Comparison of ENCODE assay signal across 11 mouse cellular contexts in genomic region chr13:95671108-95671897, GRCm38 (mm10). TPM values are rescaled to one million over a fixed set of nuclear protein-coding genes. Genes with fewer than 3 reads are reported as not detected.
DNase-seq lines count a peak whose midpoint lies in the region; ATAC-seq lines count a peak whose summit lies in the region.
"Had no signal": no experiment of that assay in that cellular context is flagged by ENCODE, and none has a peak within 500 bp of the region (broad histone marks: within the 10 kb centered on the region; RNA-seq: fewer than 3 reads in every experiment).

No protein-coding gene starts in this region.

- H3K4me3 ChIP-seq in lung, embryonic 16.5 days (ENCODE audit: low read length) = no peak overlapping the region
- H3K4me3 ChIP-seq in heart, embryonic 16.5 days (ENCODE audit: low read length) = no peak overlapping the region
- peak overlapping the region; percentile 83 for H3K4me3 ChIP-seq in megakaryocyte, embryonic 14.5 days (replicated peaks)

- H3K4me1 ChIP-seq in lung, embryonic 16.5 days (replicated peaks; ENCODE audit: control insufficient read depth, insufficient read depth, low read length) = no peaks in the 10 kb centered on the region
- H3K4me1 ChIP-seq in heart, embryonic 16.5 days (ENCODE audit: control insufficient read depth, insufficient read depth, low read length) = peaks cover 5% of the 10 kb centered on the region; the same call in 1 of the 2 replicates
- H3K4me1 ChIP-seq in megakaryocyte, embryonic 14.5 days = peaks cover 71% of the 10 kb centered on the region

- H3K9me3 ChIP-seq in lung, embryonic 16.5 days (ENCODE audit: control insufficient read depth, low read length) = no peaks in the 10 kb centered on the region
- no peaks in the 10 kb centered on the region for H3K9me3 ChIP-seq in heart, embryonic 16.5 days (replicated peaks; ENCODE audit: control insufficient read depth, low read length)
- peaks cover 13% of the 10 kb centered on the region for H3K9me3 ChIP-seq in megakaryocyte, embryonic 14.5 days

- peak; percentile 80 for ATAC-seq in lung, embryonic 16.5 days (ENCODE audit: low read depth)
- ATAC-seq in heart, embryonic 16.5 days (replicated peaks; ENCODE audit: extremely low read depth, insufficient read depth, low FRiP score) = peak; percentile 69

- H3K27ac ChIP-seq in lung, embryonic 16.5 days (ENCODE audit: low read length) = no peak overlapping the region
- peak overlapping the region; percentile 31 for H3K27ac ChIP-seq in heart, embryonic 16.5 days (ENCODE audit: low read length)
- H3K27ac ChIP-seq: hindbrain, embryonic 14.5 days had no signal

- H3K36me3 ChIP-seq in lung, embryonic 16.5 days (ENCODE audit: control insufficient read depth, insufficient read depth, low read length) = 0 out of 2 replicates have a peak, but pooled peaks cover 2% of the 10 kb centered on the region
- no peaks in the 10 kb centered on the region; the same call in 1 of the 2 replicates for H3K36me3 ChIP-seq in heart, embryonic 16.5 days (ENCODE audit: control insufficient read depth, insufficient read depth)
- peaks cover 63% of the 10 kb centered on the region for H3K36me3 ChIP-seq in megakaryocyte, embryonic 14.5 days (replicated peaks; ENCODE audit: low read length)

- peak; percentile 35 for DNase-seq in embryo, embryonic 10 days (ENCODE audit: low spot score)
- no peak for DNase-seq in embryo, embryonic 10.5 days (ENCODE audit: low spot score)
- DNase-seq in lung, postnatal 36 days = no peak
- no peak for DNase-seq in cerebellum, adult 11-12 months
- DNase-seq in right cerebral cortex, postnatal 4 days = no peak
- DNase-seq: kidney, postnatal 25 days had no signal

- 55% methylated on average over 9 of the region's 9 CpGs for WGBS in lung, embryonic 16.5 days
- WGBS in heart, embryonic 16.5 days = 40% methylated on average over 9 of the region's 9 CpGs

- no peak overlapping the region for H3K9ac ChIP-seq in lung, embryonic 16.5 days (ENCODE audit: low read length)
- no peak overlapping the region for H3K9ac ChIP-seq in heart, embryonic 16.5 days (ENCODE audit: low read length)
- H3K9ac ChIP-seq: hindbrain, embryonic 14.5 days had no signal

- no peaks in the 10 kb centered on the region for H3K27me3 ChIP-seq in lung, embryonic 16.5 days (ENCODE audit: control insufficient read depth, insufficient read depth, low read depth, low read length)
- no peaks in the 10 kb centered on the region for H3K27me3 ChIP-seq in heart, embryonic 16.5 days (ENCODE audit: control insufficient read depth, insufficient read depth, low read length)
- no peaks in the 10 kb centered on the region for H3K27me3 ChIP-seq in megakaryocyte, embryonic 14.5 days (replicated peaks)

- no peak overlapping the region for H3K4me2 ChIP-seq in lung, embryonic 16.5 days (ENCODE audit: low read depth, low read length)
- no peak overlapping the region for H3K4me2 ChIP-seq in heart, embryonic 16.5 days (ENCODE audit: low read depth, low read length)
- H3K4me2 ChIP-seq: hindbrain, embryonic 14.5 days; midbrain, embryonic 11.5 days had no signal

RNA-seq across cellular contexts. Expression of gene F2rl2, which starts 25.4 kb away (rescaled TPM):
- polyA plus RNA-seq in lung, embryonic 16.5 days (2015; fragmentation: Nextera tagmentation; extraction: Ambion mirVana) = 0.54 and 0.64 TPM in 2 replicates
- 0.37 and 0.72 TPM in 2 replicates for polyA plus RNA-seq in heart, embryonic 16.5 days (2015; fragmentation: Nextera tagmentation; extraction: Ambion mirVana)
- 8.9 and 20.6 TPM in 2 replicates for polyA plus RNA-seq in megakaryocyte, embryonic 14.5 days (2012; ENCODE audit: insufficient read depth, low replicate concordance)

RNA-seq across cellular contexts. Expression of gene F2r, which starts 53.0 kb away (rescaled TPM):
- 123 and 124 TPM in 2 replicates for polyA plus RNA-seq in lung, embryonic 16.5 days (2015; fragmentation: Nextera tagmentation; extraction: Ambion mirVana)
- 96.3 and 107 TPM in 2 replicates for polyA plus RNA-seq in heart, embryonic 16.5 days (2015; fragmentation: Nextera tagmentation; extraction: Ambion mirVana)
- polyA plus RNA-seq in megakaryocyte, embryonic 14.5 days (2012; ENCODE audit: insufficient read depth, low replicate concordance) = 53.3 and 84.2 TPM in 2 replicates
